Mouse (Mus musculus) hindbrain, embryonic 11.5 days (tissue): ENCODE data around the gene Cmc1. TPM values are rescaled to one million over a fixed set of nuclear protein-coding genes. Genes with fewer than 3 reads are reported as not detected.

Source experiments
- ATAC-seq: fragments of 200-750 bp; cut with Nextera tagmentation; 2 replicates; pipeline ENCODE4 v1.8.0; 2017; ENCODE audit warnings: mild to moderate bottlenecking, moderate TSS enrichment, moderate library complexity; ENCODE audit not compliant: low FRiP score
- DNase-seq: peaks from one replicate; pipeline ENCODE4 v3.0.0-alpha.2; 2015; ENCODE audit warnings: low spot score
- H3K27ac ChIP-seq: fragments of 300-500 bp; sonication (generic); 2 replicates; pipeline ENCODE4 v1.5.1; 2014; ENCODE audit warnings: mild to moderate bottlenecking, low read depth, low read length
- H3K27me3 ChIP-seq: fragments of 300-500 bp; sonication (generic); 2 replicates; pipeline ENCODE4 v1.6.1; 2014; ENCODE audit warnings: mild to moderate bottlenecking, low read length, moderate library complexity, mixed read lengths; ENCODE audit not compliant: control insufficient read depth, insufficient read depth
- H3K36me3 ChIP-seq: fragments of 300-500 bp; sonication (generic); 2 replicates; pipeline ENCODE4 v1.6.1; 2014; ENCODE audit warnings: mild to moderate bottlenecking, low read length, moderate library complexity, mixed read lengths; ENCODE audit not compliant: control insufficient read depth, insufficient read depth
- H3K4me1 ChIP-seq: fragments of 300-500 bp; sonication (generic); replicated peaks from 2 replicates; pipeline ENCODE4 v1.6.1; 2014; ENCODE audit warnings: low read length, mixed read lengths; ENCODE audit not compliant: control insufficient read depth, insufficient read depth
- H3K4me2 ChIP-seq: fragments of 300-500 bp; sonication (generic); replicated peaks from 2 replicates; pipeline ENCODE4 v1.6.1; 2014; ENCODE audit warnings: mild to moderate bottlenecking, low read depth, low read length
- H3K4me3 ChIP-seq: fragments of 300-500 bp; sonication (generic); 2 replicates; pipeline ENCODE4 v1.5.1; 2014; ENCODE audit warnings: low read depth, low read length
- H3K9ac ChIP-seq: fragments of 300-500 bp; sonication (generic); 2 replicates; pipeline ENCODE4 v1.6.1; 2014; ENCODE audit warnings: low read depth, low read length
- H3K9me3 ChIP-seq: fragments of 300-500 bp; sonication (generic); 2 replicates; pipeline ENCODE4 v1.6.1; 2016; ENCODE audit warnings: low read length; ENCODE audit not compliant: control insufficient read depth
- WGBS: fragments of 180-500 bp; shearing (Covaris S2); extraction: QIAGEN DNeasy Blood & Tissue Kit; methylation state at CpG from one replicate; pipeline ENCODE4 v1.1.7; 2014; 5-methylcytosine and 5-hydroxymethylcytosine counted together
- polyA plus RNA-seq: library from polyadenylated mRNA; unstranded; fragments of >200 nt; fragmentation: Nextera tagmentation; extraction: Ambion mirVana; gene quantifications from 2 replicates; pipeline ENCODE4 v1.2.1, GENCODE M21; 2014

Gene Cmc1
- 37.9 and 41.4 TPM in 2 replicates for polyA plus RNA-seq

- peak; percentile 98 for ATAC-seq
- peak; percentile 99 for DNase-seq
- H3K4me3 ChIP-seq = peak within 1 kb of the TSS; percentile 68
- H3K9ac ChIP-seq = peak within 1 kb of the TSS; percentile 83
- no peaks in the 10 kb centered on the region for H3K36me3 ChIP-seq
- H3K4me2 ChIP-seq = peak within 1 kb of the TSS; percentile 52
- H3K27me3 ChIP-seq = no peaks in the 10 kb centered on the region
- H3K9me3 ChIP-seq = no peaks in the 10 kb centered on the region
- no peaks in the 10 kb centered on the region; the same call in 1 of the 2 replicates for H3K4me1 ChIP-seq
- 2% methylated on average over 58 of the region's 58 CpGs for WGBS
- peak within 1 kb of the TSS; percentile 27; the same call in 1 of the 2 replicates for H3K27ac ChIP-seq
These were observed at the start of gene Cmc1 for GRCm38 (mm10) chr9:118149407-118150402. Cmc1 (minus strand) TSS chr9:118150177.

GRCm38 (mm10) chr9:118198557-118198956 lies 48.6 kb upstream of the Cmc1 start:
- DNase-seq = no peak
- Histone ChIP-seq H3K4me3 (no peak overlapping the region), H3K9ac (no peak overlapping the region), H3K27ac (no peak overlapping the region), H3K4me2 (no peak overlapping the region), H3K36me3 (no peaks in the 10 kb centered on the region), H3K27me3 (no peaks in the 10 kb centered on the region), H3K9me3 (no peaks in the 10 kb centered on the region), H3K4me1 (no peaks in the 10 kb centered on the region)
- WGBS = 94% methylated on average over 1 of the region's 1 CpGs
- no peak for ATAC-seq

- Histone ChIP-seq H3K9ac (no peak overlapping the region), H3K27ac (no peak overlapping the region), H3K4me2 (no peak overlapping the region), H3K9me3 (no peaks in the 10 kb centered on the region), H3K36me3 (no peaks in the 10 kb centered on the region), H3K4me3 (no peak overlapping the region), H3K4me1 (no peaks in the 10 kb centered on the region), H3K27me3 (no peaks in the 10 kb centered on the region)
- DNase-seq (no peak), ATAC-seq (no peak)
- WGBS = 83% methylated on average over 9 of the region's 9 CpGs
These were observed 46.8 kb upstream of the Cmc1 start for GRCm38 (mm10) chr9:118196661-118197390.

GRCm38 (mm10) chr9:118193263-118193662 lies 43.3 kb upstream of the Cmc1 start:
- DNase-seq (no peak), ATAC-seq (no peak)
- no peak overlapping the region for H3K4me2 ChIP-seq
- WGBS = 91% methylated on average over 1 of the region's 1 CpGs
- no peak overlapping the region for H3K9ac ChIP-seq
- no peaks in the 10 kb centered on the region for H3K9me3 ChIP-seq
- no peaks in the 10 kb centered on the region for H3K4me1 ChIP-seq
- no peaks in the 10 kb centered on the region for H3K27me3 ChIP-seq
- H3K4me3 ChIP-seq = no peak overlapping the region
- H3K27ac ChIP-seq = no peak overlapping the region
- H3K36me3 ChIP-seq = no peaks in the 10 kb centered on the region

GRCm38 (mm10) chr9:118191276-118191675 lies 41.3 kb upstream of the Cmc1 start:
- H3K27ac ChIP-seq = no peak overlapping the region
- WGBS = 85% methylated on average over 10 of the region's 10 CpGs
- ATAC-seq = no peak
- H3K27me3 ChIP-seq = no peaks in the 10 kb centered on the region
- no peak for DNase-seq
- H3K9me3 ChIP-seq = no peaks in the 10 kb centered on the region
- no peak overlapping the region for H3K4me2 ChIP-seq
- no peak overlapping the region for H3K9ac ChIP-seq
- H3K36me3 ChIP-seq = no peaks in the 10 kb centered on the region
- no peak overlapping the region for H3K4me3 ChIP-seq
- H3K4me1 ChIP-seq = no peaks in the 10 kb centered on the region

- H3K27me3 ChIP-seq = no peaks in the 10 kb centered on the region
- H3K4me1 ChIP-seq = no peaks in the 10 kb centered on the region
- ATAC-seq (no peak), DNase-seq (peak; percentile 16)
- H3K27ac ChIP-seq = no peak overlapping the region
- H3K4me3 ChIP-seq = no peak overlapping the region
- H3K4me2 ChIP-seq = no peak overlapping the region
- no peaks in the 10 kb centered on the region for H3K9me3 ChIP-seq
- WGBS = 91% methylated on average over 6 of the region's 6 CpGs
- H3K36me3 ChIP-seq = no peaks in the 10 kb centered on the region
- no peak overlapping the region for H3K9ac ChIP-seq
These were observed 38.4 kb upstream of the Cmc1 start for GRCm38 (mm10) chr9:118188374-118188773.

- Histone ChIP-seq H3K9ac (no peak overlapping the region), H3K4me2 (no peak overlapping the region), H3K36me3 (no peaks in the 10 kb centered on the region), H3K27ac (no peak overlapping the region), H3K27me3 (no peaks in the 10 kb centered on the region), H3K4me3 (no peak overlapping the region), H3K4me1 (no peaks in the 10 kb centered on the region), H3K9me3 (no peaks in the 10 kb centered on the region)
- ATAC-seq (no peak), DNase-seq (no peak)
- 84% methylated on average over 7 of the region's 7 CpGs for WGBS
These were observed 37.4 kb upstream of the Cmc1 start for GRCm38 (mm10) chr9:118187420-118187819.

- H3K9me3 ChIP-seq = no peaks in the 10 kb centered on the region
- no peak overlapping the region for H3K27ac ChIP-seq
- 85% methylated on average over 10 of the region's 10 CpGs for WGBS
- H3K4me2 ChIP-seq = no peak overlapping the region
- H3K4me1 ChIP-seq = no peaks in the 10 kb centered on the region
- DNase-seq (no peak), ATAC-seq (no peak)
- no peak overlapping the region for H3K4me3 ChIP-seq
- H3K36me3 ChIP-seq = no peaks in the 10 kb centered on the region
- H3K27me3 ChIP-seq = no peaks in the 10 kb centered on the region
- no peak overlapping the region for H3K9ac ChIP-seq
These were observed 36.8 kb upstream of the Cmc1 start for GRCm38 (mm10) chr9:118186776-118187175.
